15 mouse cellular contexts compared by ENCODE assay signal in genomic region chr1:130926484-130926883, GRCm38 (mm10). TPM values are rescaled to one million over a fixed set of nuclear protein-coding genes. Genes with fewer than 3 reads are reported as not detected.
DNase-seq lines count a peak whose midpoint lies in the region; ATAC-seq and TF ChIP-seq lines count a peak whose summit lies in the region.
"Had no signal": no experiment of that assay in that cellular context is flagged by ENCODE, and none has a peak within 500 bp of the region (broad histone marks: within the 10 kb centered on the region; RNA-seq: fewer than 3 reads in every experiment).

No protein-coding gene starts in this region.

- H3K27me3 ChIP-seq in heart, adult 2 months (ENCODE audit: control insufficient read depth, insufficient read depth, low read length): no peaks in the 10 kb centered on the region
- no peaks in the 10 kb centered on the region for H3K27me3 ChIP-seq in midbrain, embryonic 10.5 days (ENCODE audit: low read depth, poor library complexity, severe bottlenecking)
- H3K27me3 ChIP-seq: limb, embryonic 13.5 days; midbrain, embryonic 12.5 days had no signal

- TF ChIP-seq CTCF in heart, adult 2 months (IDR thresholded peaks at IDR 0.05): 0 out of 2 replicates have a peak, but pooled peaks have one; percentile 10

- no peak overlapping the region for H3K9ac ChIP-seq in heart, adult 2 months (ENCODE audit: low read depth, low read length)
- H3K9ac ChIP-seq: limb, embryonic 13.5 days; midbrain, embryonic 12.5 days had no signal

- H3K4me3 ChIP-seq in heart, adult 2 months: no peak overlapping the region
- H3K4me3 ChIP-seq in midbrain, embryonic 10.5 days: no peak overlapping the region
- H3K4me3 ChIP-seq: gastrocnemius, adult 2 months; limb, embryonic 13.5 days; midbrain, embryonic 12.5 days had no signal

- no peaks in the 10 kb centered on the region for H3K9me3 ChIP-seq in midbrain, embryonic 10.5 days (replicated peaks)
- H3K9me3 ChIP-seq: limb, embryonic 13.5 days; midbrain, embryonic 12.5 days had no signal

- no peaks in the 10 kb centered on the region for H3K36me3 ChIP-seq in heart, adult 2 months (ENCODE audit: control insufficient read depth, insufficient read depth, low read length)
- no peaks in the 10 kb centered on the region for H3K36me3 ChIP-seq in midbrain, embryonic 10.5 days
- H3K36me3 ChIP-seq: limb, embryonic 13.5 days; midbrain, embryonic 12.5 days had no signal

- TF ChIP-seq POLR2A in heart, adult 2 months (IDR thresholded peaks at IDR 0.05; ENCODE audit: insufficient read depth, low read depth, low read length): no peak

- no peak for DNase-seq in heart, adult 2 months
- no peak for DNase-seq in heart, postnatal 4 days
- peak; percentile 22 for DNase-seq in lung, postnatal 36 days
- DNase-seq in lung, postnatal 10 days: no peak
- DNase-seq in thymus, postnatal 25 days: peak; percentile 49
- DNase-seq in gastrocnemius, postnatal 4 days (ENCODE audit: low spot score in 2 of 2): no peak
- no peak for DNase-seq in midbrain, embryonic 10.5 days (ENCODE audit: low spot score)
- DNase-seq: gastrocnemius, adult 2 months; heart, postnatal 10 days; layer of hippocampus, adult 9-11 months had no signal

- peak; percentile 54; the same call in 1 of the 2 replicates for ATAC-seq in common myeloid progenitor, adult 5-6 weeks (replicated peaks; ENCODE audit: low read depth, poor library complexity, severe bottlenecking)

- H3K27ac ChIP-seq in heart, adult 2 months: no peak overlapping the region
- H3K27ac ChIP-seq in midbrain, embryonic 10.5 days (replicated peaks): no peak overlapping the region
- H3K27ac ChIP-seq: gastrocnemius, adult 2 months; limb, embryonic 13.5 days; midbrain, embryonic 12.5 days had no signal

- TF ChIP-seq EP300 in heart, adult 2 months (IDR thresholded peaks at IDR 0.05; ENCODE audit: insufficient read depth, low read depth, low read length): no peak

- intact Hi-C loops in heart, adult 2 months (cut with DNase I): no loop called here

- H3K79me2 ChIP-seq in heart, adult 2 months (replicated peaks; ENCODE audit: control insufficient read depth, insufficient read depth, low read length): no peaks in the 10 kb centered on the region

- H3K4me1 ChIP-seq in heart, adult 2 months (ENCODE audit: control insufficient read depth, insufficient read depth, low read length): no peaks in the 10 kb centered on the region
- no peaks in the 10 kb centered on the region for H3K4me1 ChIP-seq in midbrain, embryonic 10.5 days
- H3K4me1 ChIP-seq: limb, embryonic 13.5 days; midbrain, embryonic 12.5 days had no signal

RNA-seq across cellular contexts. Expression of gene Il19, which starts 13.4 kb away (rescaled TPM):
- total RNA-seq in heart, adult 2 months (2021): not detected
- polyA plus RNA-seq in heart, adult 2 months (2012; rRNA removed): not detected in 2 replicates
- not detected for total RNA-seq in heart, postnatal 4 days (2021)
- total RNA-seq in common myeloid progenitor, adult 5-6 weeks (2017): not detected in 2 replicates
- total RNA-seq in gastrocnemius, postnatal 4 days (2021): not detected
- polyA plus RNA-seq in midbrain, embryonic 10.5 days (2016; fragmentation: Nextera tagmentation; extraction: Ambion mirVana): 0.14 TPM in 1 of 2 replicates, not detected in the other
- total RNA-seq: gastrocnemius, adult 2 months; heart, postnatal 10 days had no signal
- polyA plus RNA-seq: intestine, embryonic 14.5 days; limb, embryonic 13.5 days; midbrain, embryonic 12.5 days; neural tube, embryonic 14.5 days had no signal

RNA-seq across cellular contexts. Expression of gene Il20, which starts 15.2 kb away (rescaled TPM):
- total RNA-seq in heart, adult 2 months (2021): not detected
- not detected in 2 replicates for polyA plus RNA-seq in heart, adult 2 months (2012; rRNA removed)
- total RNA-seq in heart, postnatal 4 days (2021): not detected
- total RNA-seq in common myeloid progenitor, adult 5-6 weeks (2017): not detected in 2 replicates
- total RNA-seq in gastrocnemius, postnatal 4 days (2021): not detected
- polyA plus RNA-seq in midbrain, embryonic 10.5 days (2016; fragmentation: Nextera tagmentation; extraction: Ambion mirVana): not detected in 2 replicates
- total RNA-seq: gastrocnemius, adult 2 months; heart, postnatal 10 days had no signal
- polyA plus RNA-seq: intestine, embryonic 14.5 days; limb, embryonic 13.5 days; midbrain, embryonic 12.5 days; neural tube, embryonic 14.5 days had no signal

RNA-seq across cellular contexts. Expression of gene Il24, which starts 39.2 kb away (rescaled TPM):
- total RNA-seq in heart, adult 2 months (2021): not detected
- not detected in 2 replicates for polyA plus RNA-seq in heart, adult 2 months (2012; rRNA removed)
- not detected for total RNA-seq in heart, postnatal 4 days (2021)
- not detected in 2 replicates for total RNA-seq in common myeloid progenitor, adult 5-6 weeks (2017)
- not detected for total RNA-seq in gastrocnemius, postnatal 4 days (2021)
- polyA plus RNA-seq in midbrain, embryonic 10.5 days (2016; fragmentation: Nextera tagmentation; extraction: Ambion mirVana): not detected in 2 replicates
- total RNA-seq: gastrocnemius, adult 2 months; heart, postnatal 10 days had no signal
- polyA plus RNA-seq: intestine, embryonic 14.5 days; limb, embryonic 13.5 days; midbrain, embryonic 12.5 days; neural tube, embryonic 14.5 days had no signal

Comparison
In these comparisons a context has a peak if more than half of its experiments do, and no peak if none do; other contexts are left out.
1. DNase-seq: peak in lung, postnatal 36 days (single experiment) and thymus, postnatal 25 days (single experiment); none in heart, adult 2 months (0 of 2), heart, postnatal 4 days (single experiment), lung, postnatal 10 days (single experiment), gastrocnemius, postnatal 4 days (0 of 2) and midbrain, embryonic 10.5 days (single experiment).